Mouse (Mus musculus): ENCODE results near the gene Hp1bp3. TPM values are rescaled to one million over a fixed set of nuclear protein-coding genes. Genes with fewer than 3 reads are reported as not detected.

Hp1bp3 gene
- polyA plus RNA-seq, 1 experiment from 2014 or later, result 259 TPM

- Histone ChIP-seq H3K4me2 (no peak overlapping the region), H3K4me3 (no peak overlapping the region), H3K9ac (no peak overlapping the region), H3K4me1 (no peaks in the 10 kb centered on the region), H3K9me3 (replicated peaks) (no peaks in the 10 kb centered on the region), H3K36me3 (ENCODE audit: poor library complexity, severe bottlenecking) (no peaks in the 10 kb centered on the region), H3K27ac (no peak overlapping the region), H3K27me3 (no peaks in the 10 kb centered on the region)
- ATAC-seq, result no peak
- WGBS, result 78% methylated on average over 7 of the region's 7 CpGs
Observed at GRCm38 (mm10) chr4:138278346-138278745, 62.2 kb downstream of the Hp1bp3 start.

DNA sequence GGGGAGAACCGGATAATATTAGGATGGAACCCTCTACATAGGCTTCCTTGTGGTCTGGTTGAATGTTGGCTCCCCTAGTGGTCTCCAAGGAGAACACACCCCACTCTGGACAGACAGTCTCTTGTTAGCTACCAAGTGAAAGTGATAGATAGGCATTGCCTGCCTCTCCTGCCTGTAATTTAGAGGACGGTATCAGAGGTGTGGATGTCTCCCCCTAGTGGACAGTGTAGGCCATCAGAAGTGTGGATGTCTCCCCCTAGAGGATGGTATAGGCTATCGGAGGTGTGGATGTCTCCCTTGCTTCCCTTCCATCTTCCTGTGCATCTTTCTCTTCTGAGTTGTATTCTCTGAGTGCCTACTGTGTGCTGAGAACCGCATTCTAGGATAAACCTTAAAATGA lies 66.7 kb downstream of the Hp1bp3 start:
- H3K27me3 ChIP-seq, result 0 out of 2 replicates have a peak, but pooled peaks cover 3% of the 10 kb centered on the region
- no peak overlapping the region for H3K4me2 ChIP-seq
- ATAC-seq, result peak; percentile 45; the same call in 1 of the 2 replicates
- WGBS, result 30% methylated on average over 4 of the region's 4 CpGs
- H3K9me3 ChIP-seq (replicated peaks), result no peaks in the 10 kb centered on the region
- no peak overlapping the region for H3K4me3 ChIP-seq
- H3K9ac ChIP-seq, result no peak overlapping the region
- H3K27ac ChIP-seq, result no peak overlapping the region
- no peaks in the 10 kb centered on the region for H3K36me3 ChIP-seq (ENCODE audit: poor library complexity, severe bottlenecking)
- H3K4me1 ChIP-seq, result no peaks in the 10 kb centered on the region

DNA sequence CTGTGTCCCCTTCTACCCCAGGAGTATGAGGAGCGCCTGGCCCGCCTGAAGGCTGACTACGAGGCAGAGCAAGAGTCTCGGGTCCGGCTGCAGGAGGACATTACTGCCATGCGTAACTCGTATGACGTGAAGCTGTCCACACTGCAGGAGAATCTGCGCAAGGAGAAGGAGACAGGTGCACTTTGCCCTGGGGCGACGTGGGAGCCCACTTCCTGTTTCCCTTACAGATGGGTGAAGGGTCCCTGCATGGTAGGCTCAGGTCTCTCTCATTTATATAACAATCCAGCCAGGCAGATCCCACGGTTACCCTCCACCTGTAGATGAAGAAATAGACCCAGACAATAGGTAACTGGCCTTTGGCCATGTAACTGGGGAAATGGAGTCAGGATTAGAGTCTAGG lies 70.3 kb downstream of the Hp1bp3 start:
- no peaks in the 10 kb centered on the region for H3K36me3 ChIP-seq (ENCODE audit: poor library complexity, severe bottlenecking)
- no peak overlapping the region for H3K4me3 ChIP-seq
- H3K9me3 ChIP-seq (replicated peaks), result no peaks in the 10 kb centered on the region
- no peak overlapping the region for H3K9ac ChIP-seq
- no peak overlapping the region for H3K4me2 ChIP-seq
- H3K27me3 ChIP-seq, result 0 out of 2 replicates have a peak, but pooled peaks cover 3% of the 10 kb centered on the region
- no peak for ATAC-seq
- 90% methylated on average over 12 of the region's 12 CpGs for WGBS
- no peak overlapping the region for H3K27ac ChIP-seq
- no peaks in the 10 kb centered on the region for H3K4me1 ChIP-seq

- Histone ChIP-seq H3K9me3 (replicated peaks) (no peaks in the 10 kb centered on the region), H3K36me3 (ENCODE audit: poor library complexity, severe bottlenecking) (no peaks in the 10 kb centered on the region), H3K4me3 (no peak overlapping the region), H3K9ac (no peak overlapping the region), H3K27me3 (0 out of 2 replicates have a peak, but pooled peaks cover 3% of the 10 kb centered on the region), H3K27ac (no peak overlapping the region), H3K4me1 (no peaks in the 10 kb centered on the region), H3K4me2 (no peak overlapping the region)
- WGBS, result 83% methylated on average over 7 of the region's 7 CpGs
- ATAC-seq, result no peak
Observed at GRCm38 (mm10) chr4:138288691-138289090, 72.6 kb downstream of the Hp1bp3 start.

GRCm38 (mm10) chr4:138292028-138292427 lies 75.9 kb downstream of the Hp1bp3 start:
- Histone ChIP-seq H3K9me3 (replicated peaks) (no peaks in the 10 kb centered on the region), H3K27me3 (0 out of 2 replicates have a peak, but pooled peaks cover 3% of the 10 kb centered on the region), H3K9ac (no peak overlapping the region), H3K36me3 (ENCODE audit: poor library complexity, severe bottlenecking) (no peaks in the 10 kb centered on the region), H3K4me1 (no peaks in the 10 kb centered on the region), H3K27ac (no peak overlapping the region), H3K4me2 (no peak overlapping the region), H3K4me3 (no peak overlapping the region)
- 90% methylated on average over 13 of the region's 13 CpGs for WGBS
- ATAC-seq, result no peak

DNA sequence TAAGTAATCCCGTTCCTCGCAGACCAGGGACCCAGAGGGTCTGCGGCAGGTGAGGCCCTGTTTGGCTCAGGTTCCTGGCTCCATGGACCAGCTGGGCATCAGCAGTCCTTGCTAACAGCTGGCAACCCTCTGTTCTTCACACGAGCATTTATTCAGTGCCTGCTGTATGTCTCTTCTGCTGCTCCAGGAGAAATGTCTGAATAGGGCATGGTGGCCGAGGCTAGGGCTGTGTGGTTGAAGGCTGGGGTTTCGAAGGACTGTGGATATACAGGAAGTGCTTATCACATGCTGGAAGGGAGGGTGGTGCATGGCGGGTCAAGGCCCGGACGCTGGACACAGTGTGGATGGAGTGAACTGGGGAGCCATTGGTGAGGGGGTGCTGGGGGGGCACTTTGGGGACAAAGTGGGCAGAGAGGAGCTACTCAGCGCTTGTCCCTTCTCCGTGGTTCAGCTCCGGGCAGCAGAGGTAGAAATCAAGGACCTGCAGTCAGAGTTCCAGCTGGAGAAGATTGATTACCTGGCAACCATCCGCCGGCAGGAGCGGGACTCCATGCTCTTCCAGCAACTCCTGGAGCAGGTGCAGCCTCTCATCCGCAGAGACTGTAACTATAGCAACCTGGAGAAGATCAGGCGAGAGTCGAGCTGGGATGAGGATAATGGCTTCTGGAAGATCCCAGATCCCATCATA lies 77.3 kb downstream of the Hp1bp3 start:
- H3K4me1 ChIP-seq, result no peaks in the 10 kb centered on the region
- H3K36me3 ChIP-seq (ENCODE audit: poor library complexity, severe bottlenecking), result no peaks in the 10 kb centered on the region
- no peak overlapping the region for H3K9ac ChIP-seq
- peak overlapping the region; percentile 59 for H3K27ac ChIP-seq
- H3K4me3 ChIP-seq, result no peak overlapping the region
- H3K9me3 ChIP-seq (replicated peaks), result no peaks in the 10 kb centered on the region
- 0 out of 2 replicates have a peak, but pooled peaks have one; percentile 33 for ATAC-seq
- WGBS, result 76% methylated on average over 18 of the region's 18 CpGs
- H3K4me2 ChIP-seq, result no peak overlapping the region
- H3K27me3 ChIP-seq, result no peaks in the 10 kb centered on the region

DNA sequence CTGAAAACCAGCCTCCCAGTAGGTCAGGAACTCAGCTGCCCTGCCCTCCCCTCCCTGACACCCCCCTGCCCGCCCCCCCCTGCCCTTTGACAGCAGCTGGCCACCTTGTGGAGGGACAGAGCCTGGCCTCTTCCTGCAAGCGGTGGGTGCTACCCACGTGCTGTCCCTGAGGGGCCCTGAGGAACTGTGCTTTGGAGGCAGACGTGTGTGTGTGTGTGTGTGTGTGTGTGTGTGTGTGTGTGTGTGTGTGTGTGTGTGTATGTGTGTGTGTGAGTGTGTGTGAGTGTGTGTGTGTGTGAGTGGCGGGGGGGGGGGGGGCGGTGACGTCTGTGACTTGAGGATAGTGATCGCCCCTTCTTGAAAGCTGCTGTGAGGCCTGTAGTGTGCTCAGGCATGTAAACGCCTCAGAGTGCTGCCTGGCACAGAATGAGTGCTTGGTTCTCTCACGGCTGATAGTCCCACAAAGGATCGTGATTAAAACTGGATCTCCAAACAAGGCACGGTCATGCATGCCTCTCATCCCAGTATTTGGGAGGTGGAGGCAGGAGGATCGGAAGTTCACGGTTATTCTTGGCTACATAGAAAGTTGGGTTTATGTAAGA lies 78.0 kb downstream of the Hp1bp3 start:
- no peak for ATAC-seq
- Histone ChIP-seq H3K4me1 (no peaks in the 10 kb centered on the region), H3K36me3 (ENCODE audit: poor library complexity, severe bottlenecking) (no peaks in the 10 kb centered on the region), H3K4me3 (no peak overlapping the region), H3K9ac (no peak overlapping the region), H3K4me2 (no peak overlapping the region), H3K9me3 (replicated peaks) (no peaks in the 10 kb centered on the region), H3K27me3 (no peaks in the 10 kb centered on the region), H3K27ac (peak overlapping the region; percentile 59)
- WGBS, result 75% methylated on average over 7 of the region's 14 CpGs

Other genes starting within 250 kb of the Hp1bp3 start
- gene Eif4g3, start 223.3 kb upstream of the Hp1bp3 start, polyA plus RNA-seq (2015; fragmentation: Nextera tagmentation; extraction: Ambion mirVana), result 43.9 and 46.2 TPM in 2 replicates
- gene Sh2d5, start 34.1 kb downstream of the Hp1bp3 start, polyA plus RNA-seq (2015; fragmentation: Nextera tagmentation; extraction: Ambion mirVana), result 2.5 and 3.0 TPM in 2 replicates
- gene Kif17, start 34.1 kb downstream of the Hp1bp3 start, polyA plus RNA-seq (2015; fragmentation: Nextera tagmentation; extraction: Ambion mirVana), result 0.59 and 0.77 TPM in 2 replicates
- 176 and 192 TPM in 2 replicates for gene Ddost, start 88.4 kb downstream of the Hp1bp3 start, polyA plus RNA-seq (2015; fragmentation: Nextera tagmentation; extraction: Ambion mirVana)
- 62.4 and 64.2 TPM in 2 replicates for gene Pink1, start 110.0 kb downstream of the Hp1bp3 start, polyA plus RNA-seq (2015; fragmentation: Nextera tagmentation; extraction: Ambion mirVana)
- gene Cda, start 151.7 kb downstream of the Hp1bp3 start, polyA plus RNA-seq (2015; fragmentation: Nextera tagmentation; extraction: Ambion mirVana), result 1.9 and 2.2 TPM in 2 replicates
- 0.84 and 0.96 TPM in 2 replicates for gene Fam43b, start 180.2 kb downstream of the Hp1bp3 start, polyA plus RNA-seq (2015; fragmentation: Nextera tagmentation; extraction: Ambion mirVana)
- gene Mul1, start 218.4 kb downstream of the Hp1bp3 start, polyA plus RNA-seq (2015; fragmentation: Nextera tagmentation; extraction: Ambion mirVana), result 18.6 and 19.2 TPM in 2 replicates
- gene Camk2n1, start 238.0 kb downstream of the Hp1bp3 start, polyA plus RNA-seq (2015; fragmentation: Nextera tagmentation; extraction: Ambion mirVana), result 6.6 and 6.9 TPM in 2 replicates